14 mouse cellular contexts compared by ENCODE assay signal in genomic region chr10:49256247-49256939, GRCm38 (mm10).
DNase-seq lines count a peak whose midpoint lies in the region; ATAC-seq and TF ChIP-seq lines count a peak whose summit lies in the region.
"Had no signal": no experiment of that assay in that cellular context is flagged by ENCODE, and none has a peak within 500 bp of the region (broad histone marks: within the 10 kb centered on the region; RNA-seq: fewer than 3 reads in every experiment).

No protein-coding gene starts in this region.

- no peaks in the 10 kb centered on the region for H3K36me3 ChIP-seq in forebrain, embryonic 16.5 days (ENCODE audit: control insufficient read depth, insufficient read depth)
- H3K36me3 ChIP-seq in midbrain, embryonic 15.5 days (replicated peaks), result no peaks in the 10 kb centered on the region
- no peaks in the 10 kb centered on the region for H3K36me3 ChIP-seq in kidney, embryonic 15.5 days
- H3K36me3 ChIP-seq: G1E; heart, embryonic 10.5 days had no signal

- H3K9me3 ChIP-seq in forebrain, embryonic 16.5 days (ENCODE audit: control insufficient read depth, low read length), result no peaks in the 10 kb centered on the region
- H3K9me3 ChIP-seq in midbrain, embryonic 15.5 days, result no peaks in the 10 kb centered on the region
- no peaks in the 10 kb centered on the region for H3K9me3 ChIP-seq in kidney, embryonic 15.5 days (replicated peaks)
- H3K9me3 ChIP-seq: G1E; heart, embryonic 10.5 days had no signal

- 0 out of 2 replicates have a peak, but pooled peaks cover 3% of the 10 kb centered on the region for H3K4me1 ChIP-seq in forebrain, embryonic 16.5 days (replicated peaks; ENCODE audit: control insufficient read depth, insufficient read depth, low read length)
- H3K4me1 ChIP-seq in midbrain, embryonic 15.5 days, result peaks cover 6% of the 10 kb centered on the region
- H3K4me1 ChIP-seq in kidney, embryonic 15.5 days, result no peaks in the 10 kb centered on the region
- H3K4me1 ChIP-seq: heart, embryonic 10.5 days had no signal

- WGBS in forebrain, embryonic 16.5 days, result 1% methylated on average over 2 of the region's 2 CpGs
- WGBS in midbrain, embryonic 15.5 days, result 6% methylated on average over 2 of the region's 2 CpGs
- 31% methylated on average over 2 of the region's 2 CpGs for WGBS in kidney, embryonic 15.5 days

- no peak overlapping the region for H3K9ac ChIP-seq in forebrain, embryonic 16.5 days (replicated peaks; ENCODE audit: low read depth, low read length)
- H3K9ac ChIP-seq in midbrain, embryonic 15.5 days, result no peak overlapping the region
- no peak overlapping the region for H3K9ac ChIP-seq in kidney, embryonic 15.5 days

- H3K27ac ChIP-seq in forebrain, embryonic 16.5 days (ENCODE audit: low read length), result peak overlapping the region; percentile 73
- H3K27ac ChIP-seq in midbrain, embryonic 15.5 days, result peak overlapping the region; percentile 72
- no peak overlapping the region for H3K27ac ChIP-seq in kidney, embryonic 15.5 days
- H3K27ac ChIP-seq: heart, embryonic 10.5 days had no signal

- no peak for TF ChIP-seq CTCF in brain, embryonic 14.5 days (IDR thresholded peaks at IDR 0.05; ENCODE audit: borderline replicate concordance, extremely low read depth, insufficient read depth, insufficient read length)

- H3K4me2 ChIP-seq in forebrain, embryonic 16.5 days (ENCODE audit: low read length), result peak overlapping the region; percentile 28; the same call in 1 of the 2 replicates
- peak overlapping the region; percentile 11; the same call in 1 of the 2 replicates for H3K4me2 ChIP-seq in midbrain, embryonic 15.5 days
- no peak overlapping the region for H3K4me2 ChIP-seq in kidney, embryonic 15.5 days

- peak; percentile 99 for ATAC-seq in forebrain, embryonic 16.5 days
- peak; percentile 94 for ATAC-seq in midbrain, embryonic 15.5 days (replicated peaks)
- ATAC-seq in erythroblast, adult 5-6 weeks (replicated peaks; ENCODE audit: low FRiP score, poor library complexity, severe bottlenecking), result no peak
- ATAC-seq in kidney, embryonic 15.5 days (replicated peaks; ENCODE audit: low FRiP score), result no peak

- DNase-seq in Muller cell, postnatal 12 days (ENCODE audit: inconsistent ontology term), result peak; percentile 90
- peak; percentile 97 for DNase-seq in brain, embryonic 14.5 days (ENCODE audit: low read depth)
- no peak for DNase-seq in heart, postnatal 25 days (ENCODE audit: low spot score)
- DNase-seq: adrenal gland, postnatal 36 days; kidney, adult 9 months; lung, postnatal 4 days; right cerebral cortex, postnatal 14 days; thymus, adult 2 months had no signal

- H3K27me3 ChIP-seq in forebrain, embryonic 16.5 days (replicated peaks; ENCODE audit: control insufficient read depth, insufficient read depth, low read length), result no peaks in the 10 kb centered on the region
- no peaks in the 10 kb centered on the region for H3K27me3 ChIP-seq in midbrain, embryonic 15.5 days (replicated peaks)
- H3K27me3 ChIP-seq in kidney, embryonic 15.5 days, result no peaks in the 10 kb centered on the region

- H3K4me3 ChIP-seq in forebrain, embryonic 16.5 days (replicated peaks; ENCODE audit: low read length), result no peak overlapping the region; the same call in 1 of the 2 replicates
- H3K4me3 ChIP-seq in midbrain, embryonic 15.5 days, result no peak overlapping the region
- H3K4me3 ChIP-seq in kidney, embryonic 15.5 days (replicated peaks), result no peak overlapping the region
- H3K4me3 ChIP-seq: heart, embryonic 10.5 days had no signal

- intact Hi-C loops in heart, postnatal 25 days (cut with DNase I), result no loop called here

- TF ChIP-seq POLR2A in brain, embryonic 14.5 days (IDR thresholded peaks at IDR 0.05; ENCODE audit: borderline replicate concordance, extremely low read depth, insufficient read depth, insufficient read length, poor library complexity, severe bottlenecking), result no peak

Comparison
In these comparisons a context has a peak if more than half of its experiments do, and no peak if none do; other contexts are left out.
1. ATAC-seq: peak in forebrain, embryonic 16.5 days (single experiment) and midbrain, embryonic 15.5 days (single experiment); none in erythroblast, adult 5-6 weeks (single experiment) and kidney, embryonic 15.5 days (single experiment).